Mouse (Mus musculus) spleen, adult 12 weeks (tissue): ENCODE results near the gene Olfr15.

Experiments
- DNase-seq: peaks from one replicate; pipeline ENCODE4 v3.0.0; 2022; ENCODE audit warnings: low spot score

The Olfr15 gene

DNA sequence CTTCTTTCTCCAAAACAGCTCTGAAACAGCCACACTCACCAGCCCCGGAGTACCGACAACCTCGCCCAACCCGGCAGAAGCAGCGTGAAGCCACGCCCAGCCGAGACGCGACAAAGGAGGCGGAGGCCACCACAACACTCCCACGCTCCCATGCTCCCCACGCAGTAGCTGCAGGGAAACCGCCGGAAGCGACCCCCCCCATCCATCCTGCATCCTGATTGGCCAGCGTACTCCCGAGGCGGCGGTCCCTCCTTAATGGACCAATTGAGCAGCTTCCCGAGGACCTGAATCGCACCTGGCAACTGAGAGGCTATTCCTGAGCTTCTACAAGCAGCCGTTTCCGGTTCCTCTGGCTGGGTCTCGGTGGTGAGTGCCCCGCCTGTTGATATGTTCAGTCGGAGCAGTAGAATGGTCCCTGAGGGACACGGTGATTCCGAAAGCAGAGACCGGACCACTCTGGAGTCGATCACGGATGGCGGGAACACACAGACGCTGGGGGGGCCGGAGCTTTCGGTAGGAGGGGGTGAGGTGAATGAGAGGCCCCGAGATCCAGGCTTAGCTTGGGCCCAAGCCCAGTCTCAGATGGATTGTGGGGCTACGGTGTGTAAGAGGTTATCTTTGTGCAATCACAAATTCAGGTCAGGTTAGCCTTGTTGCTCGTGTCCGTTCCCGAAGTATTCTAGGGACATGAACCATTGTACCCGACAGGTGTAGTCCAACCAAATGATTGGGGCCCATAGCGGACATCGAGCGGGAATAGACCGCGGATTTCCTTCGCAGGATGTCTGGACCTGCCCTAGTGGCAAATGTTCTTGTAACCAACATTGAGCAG is 41.8 kb downstream of the Olfr15 start, which contains the start of gene Naa60:
Naa60 (plus strand) TSS at position 160 of the 832 bp plus-strand sequence.
- DNase-seq = peak; percentile 74

DNA sequence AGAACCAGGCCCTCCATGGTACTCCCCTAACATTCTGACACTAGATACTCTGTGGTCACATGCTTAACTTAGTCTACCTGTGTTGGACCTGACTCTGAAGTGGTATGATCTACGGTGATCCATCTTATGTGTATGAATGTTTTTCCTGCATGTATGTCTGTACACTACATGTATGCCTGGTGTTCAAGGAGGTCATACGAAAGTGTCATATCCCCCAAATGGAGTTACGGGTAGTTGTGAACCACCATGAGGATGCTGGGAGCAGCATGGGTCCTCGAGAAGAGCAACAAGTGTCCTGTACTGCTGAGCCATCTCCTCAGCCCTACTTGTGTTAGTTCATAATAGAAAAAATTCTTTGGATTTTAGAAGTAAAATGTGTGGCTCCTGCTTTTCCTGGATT is 45.7 kb downstream of the Olfr15 start:
- DNase-seq = no peak

DNA sequence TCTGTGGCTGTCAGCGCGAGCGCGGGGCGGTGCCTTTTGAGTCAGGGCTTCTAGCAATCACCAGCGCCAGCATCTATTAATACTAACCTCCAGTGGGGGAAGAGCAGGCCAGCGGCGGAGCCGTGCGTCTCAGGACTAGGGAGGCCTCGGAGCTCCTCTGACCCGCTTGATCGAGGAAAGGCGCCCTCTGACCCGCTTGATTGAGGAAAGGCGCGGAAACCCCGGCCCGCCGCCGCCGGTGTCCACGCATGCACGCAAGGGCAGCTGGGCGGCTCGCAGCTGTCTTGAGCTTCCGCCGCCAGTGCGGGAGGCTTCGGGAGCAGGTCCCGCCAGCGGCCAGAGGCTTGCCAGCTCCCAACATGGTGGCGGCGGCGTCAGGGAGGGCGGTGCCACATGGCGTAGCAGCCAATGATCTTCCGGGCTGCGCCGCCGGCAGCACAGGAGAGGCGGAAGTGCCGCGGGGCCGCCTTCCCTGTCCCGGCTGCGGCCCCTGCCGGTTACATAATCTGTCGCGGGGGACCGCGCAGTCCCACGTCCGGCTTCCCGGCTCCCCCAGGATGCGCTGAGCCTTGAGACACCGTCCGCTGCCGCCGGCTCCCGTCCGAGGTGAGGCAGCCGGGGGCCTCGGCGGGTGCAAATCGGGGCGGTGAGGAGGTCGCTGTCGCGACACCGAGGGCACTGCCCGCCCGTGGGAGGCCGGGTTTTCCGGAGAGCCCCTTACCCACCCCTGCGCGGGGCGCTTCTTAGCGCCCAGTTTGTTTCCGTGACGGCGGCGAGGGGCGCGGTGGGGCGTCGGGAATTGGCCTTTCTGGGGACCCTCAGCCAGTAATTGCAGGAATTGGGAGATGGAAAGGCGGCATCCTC is 53.8 kb downstream of the Olfr15 start, which contains the start of the genes Zfp597 and Gm20695:
Zfp597 (minus strand) TSS at position 361 of the 864 bp plus-strand sequence.
Gm20695 (plus strand) TSS at position 448 of the 864 bp plus-strand sequence.
- DNase-seq = peak; percentile 93

DNA sequence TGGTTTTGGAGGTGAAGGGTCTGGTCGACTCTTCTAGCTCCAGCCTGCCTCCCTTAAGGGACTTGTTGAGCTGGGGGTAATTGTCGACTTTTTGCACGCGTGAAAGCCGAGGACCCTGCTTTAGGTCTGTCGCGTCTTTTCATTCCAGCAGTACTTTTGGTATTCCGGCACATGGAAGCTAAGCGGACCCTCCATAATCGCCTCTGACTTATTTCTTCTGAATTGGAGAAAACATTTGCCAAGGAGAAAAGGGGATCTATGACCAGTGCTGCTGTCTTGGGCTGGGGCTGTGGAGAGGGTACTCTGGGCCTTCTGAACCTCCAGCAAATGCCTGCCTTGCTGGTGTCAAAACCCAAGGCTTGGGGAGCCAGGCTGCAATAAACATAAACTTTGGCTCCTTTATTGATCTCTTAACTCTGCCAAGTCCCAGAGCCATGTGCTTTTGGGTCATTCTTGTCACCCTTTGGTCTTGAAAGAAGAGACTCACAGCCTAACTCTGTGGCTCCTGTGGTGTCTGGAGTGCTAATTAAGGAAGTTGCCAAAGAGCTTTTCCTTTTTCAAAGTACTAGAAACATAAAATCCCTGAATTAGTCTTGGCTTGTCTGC is 54.5 kb downstream of the Olfr15 start:
- no peak for DNase-seq

DNA sequence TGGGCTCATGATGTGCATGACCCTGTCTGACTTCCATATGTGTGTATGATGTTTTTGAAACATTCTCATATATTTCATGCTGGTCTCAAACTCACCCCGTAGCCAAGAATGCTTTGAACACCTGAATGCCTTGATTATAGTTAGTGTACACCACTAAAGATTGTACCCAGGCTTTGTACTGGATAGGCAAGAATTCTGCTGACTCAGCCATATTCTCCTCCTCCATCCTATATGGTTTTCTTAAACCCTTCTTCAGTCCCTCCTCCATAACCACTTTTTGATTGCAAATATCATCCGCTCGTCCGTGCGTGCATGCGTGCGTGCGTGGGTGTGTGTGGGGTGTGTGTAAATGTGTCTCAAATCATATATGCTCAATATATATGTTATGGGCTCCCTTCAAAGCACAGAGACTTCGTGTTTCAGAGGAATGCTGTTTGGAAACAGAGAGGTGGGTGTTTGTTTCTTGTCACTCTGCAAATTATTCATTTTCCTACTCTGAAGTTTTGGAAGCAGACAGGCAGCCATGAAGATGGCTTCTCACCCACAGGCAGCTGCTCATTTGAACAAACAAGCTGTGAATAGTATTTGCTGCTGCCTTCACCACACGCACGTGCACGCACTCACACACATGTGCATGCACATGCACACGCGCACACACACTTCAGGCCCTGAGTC is 61.1 kb downstream of the Olfr15 start:
- no peak for DNase-seq

DNA sequence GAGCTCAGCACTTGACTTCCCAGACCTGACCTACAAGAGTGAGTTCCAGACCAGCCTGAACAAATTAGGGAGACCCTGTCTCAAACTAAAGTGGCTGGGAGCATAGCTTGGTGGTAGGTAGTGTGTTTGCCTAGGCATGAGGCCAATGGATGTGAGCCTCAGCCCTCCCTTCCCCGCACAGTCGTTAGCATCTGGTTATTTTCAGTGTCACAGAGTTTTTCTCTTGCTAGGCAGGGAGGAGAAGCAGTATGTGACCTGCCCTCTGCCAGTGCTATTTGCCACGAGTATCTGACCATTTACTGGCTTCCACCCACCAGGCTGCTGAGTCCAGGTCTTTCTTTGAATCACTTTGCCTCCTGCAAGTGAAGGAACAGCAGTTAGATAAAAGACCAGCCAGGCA is 63.1 kb downstream of the Olfr15 start:
- no peak for DNase-seq
